Mouse (Mus musculus): ENCODE measurements at regions not wholly inside any gene's neighbourhood (a gene's known extent, or its start where the extent isn't known, plus 50 kb on each side); places are given as distances from the start of the nearest gene placed in this dataset.

- H3K4me1 ChIP-seq (ENCODE audit: control insufficient read depth, insufficient read depth): peaks cover 7% of the 10 kb centered on the region
- H3K9ac ChIP-seq (replicated peaks; ENCODE audit: low read depth, low read length): no peak overlapping the region
- WGBS: 68% methylated on average over 3 of the region's 3 CpGs
- no peak for DNase-seq (ENCODE audit: low spot score)
- H3K4me3 ChIP-seq (ENCODE audit: low read depth, low read length): no peak overlapping the region
- no peaks in the 10 kb centered on the region for H3K27me3 ChIP-seq (ENCODE audit: control insufficient read depth, insufficient read depth, low read length)
- no peaks in the 10 kb centered on the region for H3K9me3 ChIP-seq (replicated peaks; ENCODE audit: control insufficient read depth, low read length)
- no peaks in the 10 kb centered on the region for H3K36me3 ChIP-seq (replicated peaks; ENCODE audit: control insufficient read depth, insufficient read depth, low read length)
- no peak overlapping the region for H3K4me2 ChIP-seq (ENCODE audit: low read depth, low read length)
- no peak overlapping the region for H3K27ac ChIP-seq (ENCODE audit: low read depth)
- TF ChIP-seq CTCF (IDR thresholded peaks at IDR 0.05; ENCODE audit: low read depth) (no peak), EP300 (IDR thresholded peaks at IDR 0.05; ENCODE audit: low read depth) (no peak)
- ATAC-seq (ENCODE audit: insufficient read depth, low read depth): no peak
These were observed 286.7 kb downstream of the Sox4 start for GRCm38 (mm10) chr13:28666832-28667231.

GRCm38 (mm10) chr13:28665150-28665549 lies 288.4 kb downstream of the Sox4 start:
- Histone ChIP-seq H3K4me2 (ENCODE audit: low read depth, low read length) (no peak overlapping the region), H3K9me3 (replicated peaks; ENCODE audit: control insufficient read depth, low read length) (no peaks in the 10 kb centered on the region), H3K4me3 (ENCODE audit: low read depth, low read length) (no peak overlapping the region), H3K4me1 (ENCODE audit: control insufficient read depth, insufficient read depth) (peaks cover 7% of the 10 kb centered on the region), H3K9ac (replicated peaks; ENCODE audit: low read depth, low read length) (no peak overlapping the region), H3K27me3 (ENCODE audit: control insufficient read depth, insufficient read depth, low read length) (no peaks in the 10 kb centered on the region), H3K36me3 (replicated peaks; ENCODE audit: control insufficient read depth, insufficient read depth, low read length) (no peaks in the 10 kb centered on the region), H3K27ac (ENCODE audit: low read depth) (no peak overlapping the region)
- no peak for ATAC-seq (ENCODE audit: insufficient read depth, low read depth)
- no peak for DNase-seq (ENCODE audit: low spot score)
- whole genome bisulfite sequencing: 57% methylated on average over 5 of the region's 5 CpGs
- TF ChIP-seq CTCF (IDR thresholded peaks at IDR 0.05; ENCODE audit: low read depth): no peak
- no peak for TF ChIP-seq EP300 (IDR thresholded peaks at IDR 0.05; ENCODE audit: low read depth)

GRCm38 (mm10) chr13:28664698-28665097 lies 288.8 kb downstream of the Sox4 start:
- no peak overlapping the region for H3K9ac ChIP-seq (replicated peaks; ENCODE audit: low read depth, low read length)
- ATAC-seq (ENCODE audit: insufficient read depth, low read depth): no peak
- H3K4me2 ChIP-seq (ENCODE audit: low read depth, low read length): no peak overlapping the region
- no peaks in the 10 kb centered on the region for H3K27me3 ChIP-seq (ENCODE audit: control insufficient read depth, insufficient read depth, low read length)
- no peak overlapping the region for H3K4me3 ChIP-seq (ENCODE audit: low read depth, low read length)
- H3K36me3 ChIP-seq (replicated peaks; ENCODE audit: control insufficient read depth, insufficient read depth, low read length): no peaks in the 10 kb centered on the region
- peaks cover 7% of the 10 kb centered on the region for H3K4me1 ChIP-seq (ENCODE audit: control insufficient read depth, insufficient read depth)
- DNase-seq (ENCODE audit: low spot score): no peak
- TF ChIP-seq CTCF (IDR thresholded peaks at IDR 0.05; ENCODE audit: low read depth) (no peak), EP300 (IDR thresholded peaks at IDR 0.05; ENCODE audit: low read depth) (no peak)
- H3K27ac ChIP-seq (ENCODE audit: low read depth): no peak overlapping the region
- no peaks in the 10 kb centered on the region for H3K9me3 ChIP-seq (replicated peaks; ENCODE audit: control insufficient read depth, low read length)
- WGBS: 66% methylated on average over 4 of the region's 4 CpGs

GRCm38 (mm10) chr13:28663950-28664681 lies 289.4 kb downstream of the Sox4 start:
- ATAC-seq (ENCODE audit: insufficient read depth, low read depth): no peak

GRCm38 (mm10) chr13:28663459-28663858 lies 290.1 kb downstream of the Sox4 start:
- Histone ChIP-seq H3K27ac (ENCODE audit: low read depth) (no peak overlapping the region), H3K9me3 (replicated peaks; ENCODE audit: control insufficient read depth, low read length) (no peaks in the 10 kb centered on the region), H3K4me3 (ENCODE audit: low read depth, low read length) (no peak overlapping the region), H3K4me1 (ENCODE audit: control insufficient read depth, insufficient read depth) (peaks cover 7% of the 10 kb centered on the region), H3K36me3 (replicated peaks; ENCODE audit: control insufficient read depth, insufficient read depth, low read length) (no peaks in the 10 kb centered on the region), H3K4me2 (ENCODE audit: low read depth, low read length) (no peak overlapping the region), H3K27me3 (ENCODE audit: control insufficient read depth, insufficient read depth, low read length) (no peaks in the 10 kb centered on the region), H3K9ac (replicated peaks; ENCODE audit: low read depth, low read length) (no peak overlapping the region)
- DNase-seq (ENCODE audit: low spot score) (no peak), ATAC-seq (ENCODE audit: insufficient read depth, low read depth) (no peak)
- no peak for TF ChIP-seq EP300 (IDR thresholded peaks at IDR 0.05; ENCODE audit: low read depth)
- no peak for TF ChIP-seq CTCF (IDR thresholded peaks at IDR 0.05; ENCODE audit: low read depth)
- WGBS: 15% methylated on average over 5 of the region's 5 CpGs

More at GRCm38 (mm10) chr13:28663950-28664681, 289.4 kb downstream of the Sox4 start:
- H3K9ac ChIP-seq (replicated peaks; ENCODE audit: low read depth, low read length): no peak overlapping the region
- WGBS: 53% methylated on average over 7 of the region's 7 CpGs
- H3K4me1 ChIP-seq (ENCODE audit: control insufficient read depth, insufficient read depth): peaks cover 7% of the 10 kb centered on the region
- no peak overlapping the region for H3K27ac ChIP-seq (ENCODE audit: low read depth)
- no peak overlapping the region for H3K4me3 ChIP-seq (ENCODE audit: low read depth, low read length)
- no peak overlapping the region for H3K4me2 ChIP-seq (ENCODE audit: low read depth, low read length)
- no peaks in the 10 kb centered on the region for H3K9me3 ChIP-seq (replicated peaks; ENCODE audit: control insufficient read depth, low read length)
- no peaks in the 10 kb centered on the region for H3K27me3 ChIP-seq (ENCODE audit: control insufficient read depth, insufficient read depth, low read length)
- H3K36me3 ChIP-seq (replicated peaks; ENCODE audit: control insufficient read depth, insufficient read depth, low read length): no peaks in the 10 kb centered on the region
- no peak for TF ChIP-seq EP300 (IDR thresholded peaks at IDR 0.05; ENCODE audit: low read depth)
- no peak for TF ChIP-seq CTCF (IDR thresholded peaks at IDR 0.05; ENCODE audit: low read depth)
- no peak for DNase-seq (ENCODE audit: low spot score)

- no peaks in the 10 kb centered on the region for H3K9me3 ChIP-seq (replicated peaks; ENCODE audit: control insufficient read depth, low read length)
- no peaks in the 10 kb centered on the region for H3K27me3 ChIP-seq (ENCODE audit: control insufficient read depth, insufficient read depth, low read length)
- H3K27ac ChIP-seq (ENCODE audit: low read depth): no peak overlapping the region
- H3K9ac ChIP-seq (replicated peaks; ENCODE audit: low read depth, low read length): no peak overlapping the region
- peaks cover 7% of the 10 kb centered on the region for H3K4me1 ChIP-seq (ENCODE audit: control insufficient read depth, insufficient read depth)
- no peak overlapping the region for H3K4me2 ChIP-seq (ENCODE audit: low read depth, low read length)
- TF ChIP-seq CTCF (IDR thresholded peaks at IDR 0.05; ENCODE audit: low read depth) (no peak), EP300 (IDR thresholded peaks at IDR 0.05; ENCODE audit: low read depth) (no peak)
- ATAC-seq (ENCODE audit: insufficient read depth, low read depth) (no peak), DNase-seq (ENCODE audit: low spot score) (no peak)
- no peaks in the 10 kb centered on the region for H3K36me3 ChIP-seq (replicated peaks; ENCODE audit: control insufficient read depth, insufficient read depth, low read length)
- WGBS: 61% methylated on average over 3 of the region's 3 CpGs
- H3K4me3 ChIP-seq (ENCODE audit: low read depth, low read length): no peak overlapping the region
These were observed 291.2 kb downstream of the Sox4 start for GRCm38 (mm10) chr13:28662316-28662752.
